ENCODE assay signal across 7 mouse cellular contexts in the genomic region with DNA sequence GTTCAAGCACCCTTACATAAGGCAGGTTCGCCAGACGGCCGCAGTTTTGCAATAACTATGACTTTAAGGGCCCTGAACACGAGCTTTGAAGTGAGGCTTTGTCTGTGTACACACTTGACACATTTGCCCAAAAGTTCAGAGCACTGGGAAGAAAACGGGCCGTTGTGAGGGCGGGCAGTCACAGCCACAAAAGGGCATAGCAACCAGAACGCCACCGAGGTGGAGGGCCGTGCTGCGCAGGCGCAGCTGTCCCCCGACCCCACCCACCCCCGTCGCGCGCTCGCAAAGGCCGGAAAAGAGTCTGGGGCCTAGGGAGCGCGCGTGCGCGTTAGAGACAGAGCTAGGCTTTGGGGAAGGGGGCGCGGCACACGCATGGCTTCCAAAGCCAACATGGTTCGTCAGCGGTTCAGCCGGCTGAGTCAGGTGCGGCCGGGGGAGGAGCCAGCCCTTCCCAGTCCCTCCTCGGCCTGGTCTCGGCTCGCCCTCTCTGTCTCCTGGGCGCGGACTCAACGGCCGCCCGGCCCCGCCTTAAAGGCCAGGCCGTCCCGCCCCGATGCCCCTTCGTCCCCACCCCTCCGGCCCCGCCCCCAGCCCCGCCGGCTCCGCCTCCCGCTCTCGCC. TPM values are rescaled to one million over a fixed set of nuclear protein-coding genes. Genes with fewer than 3 reads are reported as not detected.
A peak's percentile ranks its signal among the peaks of the same experiment; 100 is the strongest.
DNase-seq lines count a peak whose midpoint lies in the region; ATAC-seq and TF ChIP-seq lines count a peak whose summit lies in the region.

A gene (plus strand): TSS at position 296 of the 620 bp plus-strand sequence.

- H3K4me1 ChIP-seq in embryonic facial prominence, embryonic 10.5 days = peaks cover 34% of the 10 kb centered on the region
- peaks cover 7% of the 10 kb centered on the region for H3K4me1 ChIP-seq in intestine, postnatal 0 days (replicated peaks; ENCODE audit: control insufficient read depth, insufficient read depth, low read length)
- H3K4me1 ChIP-seq in midbrain, embryonic 12.5 days = peaks cover 12% of the 10 kb centered on the region
- peaks cover 7% of the 10 kb centered on the region for H3K4me1 ChIP-seq in small intestine, adult 2 months (ENCODE audit: control insufficient read depth, insufficient read depth, insufficient read length, low read length)

- H3K27ac ChIP-seq in embryonic facial prominence, embryonic 10.5 days (replicated peaks) = peak within 1 kb of the TSS; percentile 90
- H3K27ac ChIP-seq in intestine, postnatal 0 days (ENCODE audit: low read depth, low read length) = peak within 1 kb of the TSS; percentile 97
- H3K27ac ChIP-seq in midbrain, embryonic 12.5 days (replicated peaks) = peak within 1 kb of the TSS; percentile 96
- peak within 1 kb of the TSS; percentile 99 for H3K27ac ChIP-seq in small intestine, adult 2 months (ENCODE audit: insufficient read depth, low read depth, low read length)

- no peaks in the 10 kb centered on the region for H3K27me3 ChIP-seq in embryonic facial prominence, embryonic 10.5 days (replicated peaks; ENCODE audit: low read depth, poor library complexity, severe bottlenecking)
- no peaks in the 10 kb centered on the region for H3K27me3 ChIP-seq in intestine, postnatal 0 days (replicated peaks; ENCODE audit: control insufficient read depth, insufficient read depth, low read length)
- no peaks in the 10 kb centered on the region for H3K27me3 ChIP-seq in midbrain, embryonic 12.5 days
- H3K27me3 ChIP-seq in small intestine, adult 2 months (ENCODE audit: control insufficient read depth, insufficient read depth, low read length) = no peaks in the 10 kb centered on the region

- H3K4me3 ChIP-seq in embryonic facial prominence, embryonic 10.5 days = peak within 1 kb of the TSS; percentile 81
- peak within 1 kb of the TSS; percentile 68 for H3K4me3 ChIP-seq in intestine, postnatal 0 days (ENCODE audit: low read depth, low read length)
- peak within 1 kb of the TSS; percentile 76 for H3K4me3 ChIP-seq in midbrain, embryonic 12.5 days
- peak within 1 kb of the TSS; percentile 91 for H3K4me3 ChIP-seq in small intestine, adult 2 months (ENCODE audit: low read depth, low read length)

- peak within 1 kb of the TSS; percentile 81 for H3K9ac ChIP-seq in intestine, postnatal 0 days (ENCODE audit: low read depth, low read length)
- peak within 1 kb of the TSS; percentile 81 for H3K9ac ChIP-seq in midbrain, embryonic 12.5 days (replicated peaks)

- WGBS in embryonic facial prominence, embryonic 10.5 days = under 1% methylated on average over 52 of the region's 52 CpGs
- under 1% methylated on average over 43 of the region's 52 CpGs for WGBS in intestine, postnatal 0 days
- under 1% methylated on average over 41 of the region's 52 CpGs for WGBS in midbrain, embryonic 12.5 days
- under 1% methylated on average over 45 of the region's 52 CpGs for WGBS in small intestine, adult 2 months

- no peaks in the 10 kb centered on the region for H3K36me3 ChIP-seq in embryonic facial prominence, embryonic 10.5 days (replicated peaks)
- no peaks in the 10 kb centered on the region for H3K36me3 ChIP-seq in intestine, postnatal 0 days (ENCODE audit: control insufficient read depth, insufficient read depth)
- no peaks in the 10 kb centered on the region for H3K36me3 ChIP-seq in midbrain, embryonic 12.5 days
- no peaks in the 10 kb centered on the region for H3K36me3 ChIP-seq in small intestine, adult 2 months (ENCODE audit: control insufficient read depth, insufficient read depth, low read length)

- DNase-seq in adrenal gland, postnatal 10 days = peak; percentile 97
- DNase-seq in embryonic facial prominence, embryonic 10.5 days (ENCODE audit: low spot score) = peak; percentile 99
- peak; percentile 71 for DNase-seq in gonadal fat pad, adult 2 months (ENCODE audit: low read depth)
- DNase-seq in left cerebral cortex, postnatal 4 days = peak; percentile 98

- ATAC-seq in intestine, postnatal 0 days = peak; percentile 98
- ATAC-seq in midbrain, embryonic 12.5 days (ENCODE audit: low FRiP score, low read depth) = peak; percentile 99

- TF ChIP-seq CTCF in intestine, postnatal 0 days (IDR thresholded peaks at IDR 0.05; ENCODE audit: low read depth) = no peak
- TF ChIP-seq CTCF in small intestine, adult 2 months (IDR thresholded peaks at IDR 0.05; ENCODE audit: extremely low read depth, insufficient read length, insufficient replicate concordance, low read depth, low read length) = no peak

- 0 out of 2 replicates have a peak, but pooled peaks have one; percentile 28 for TF ChIP-seq POLR2A in small intestine, adult 2 months (IDR thresholded peaks at IDR 0.05; ENCODE audit: low read depth, low read length)

- peak within 1 kb of the TSS; percentile 78 for H3K4me2 ChIP-seq in intestine, postnatal 0 days (replicated peaks; ENCODE audit: low read depth)
- H3K4me2 ChIP-seq in midbrain, embryonic 12.5 days (replicated peaks) = peak within 1 kb of the TSS; percentile 71

- intact Hi-C loops in left cerebral cortex, postnatal 4 days (cut with DNase I) = no loop called here

- H3K9me3 ChIP-seq in embryonic facial prominence, embryonic 10.5 days = no peaks in the 10 kb centered on the region
- no peaks in the 10 kb centered on the region for H3K9me3 ChIP-seq in intestine, postnatal 0 days (ENCODE audit: control insufficient read depth)
- H3K9me3 ChIP-seq in midbrain, embryonic 12.5 days = no peaks in the 10 kb centered on the region

RNA-seq across cellular contexts. Expression of the gene that starts here (rescaled TPM):
- 10 to 100 TPM; 95.0 to 99.0 TPM for total RNA-seq in adrenal gland, postnatal 10 days (2021)
- polyA plus RNA-seq in embryonic facial prominence, embryonic 10.5 days (2016; fragmentation: Nextera tagmentation; extraction: Ambion mirVana) = 48.6 and 50.3 TPM in 2 replicates
- polyA plus RNA-seq in gonadal fat pad, adult 2 months (2012; rRNA removed) = 108 and 139 TPM in 2 replicates
- 176 and 181 TPM in 2 replicates for polyA plus RNA-seq in intestine, postnatal 0 days (2015; fragmentation: Nextera tagmentation; extraction: Ambion mirVana)
- total RNA-seq in left cerebral cortex, postnatal 4 days (2021) = 10 to 100 TPM; 32.2 TPM
- polyA plus RNA-seq in midbrain, embryonic 12.5 days (2016; fragmentation: Nextera tagmentation; extraction: Ambion mirVana) = 39.9 and 41.0 TPM in 2 replicates
- 21.7 and 33.1 TPM in 2 replicates for polyA plus RNA-seq in small intestine, adult 2 months (2012; rRNA removed)

Comparison
In these comparisons a context has a peak if more than half of its experiments do, and no peak if none do; other contexts are left out.
1. Peak in every context shown above with its lines: DNase-seq, ATAC-seq, H3K4me3 ChIP-seq and H3K27ac ChIP-seq.